Mouse (Mus musculus): ENCODE data around the gene Aurkb.
"Not testable (repeated sequence)": the region's sequence is repeated elsewhere in the genome, so short reads cannot be mapped to it uniquely, and the experiment has no call there.

Aurkb gene

DNA sequence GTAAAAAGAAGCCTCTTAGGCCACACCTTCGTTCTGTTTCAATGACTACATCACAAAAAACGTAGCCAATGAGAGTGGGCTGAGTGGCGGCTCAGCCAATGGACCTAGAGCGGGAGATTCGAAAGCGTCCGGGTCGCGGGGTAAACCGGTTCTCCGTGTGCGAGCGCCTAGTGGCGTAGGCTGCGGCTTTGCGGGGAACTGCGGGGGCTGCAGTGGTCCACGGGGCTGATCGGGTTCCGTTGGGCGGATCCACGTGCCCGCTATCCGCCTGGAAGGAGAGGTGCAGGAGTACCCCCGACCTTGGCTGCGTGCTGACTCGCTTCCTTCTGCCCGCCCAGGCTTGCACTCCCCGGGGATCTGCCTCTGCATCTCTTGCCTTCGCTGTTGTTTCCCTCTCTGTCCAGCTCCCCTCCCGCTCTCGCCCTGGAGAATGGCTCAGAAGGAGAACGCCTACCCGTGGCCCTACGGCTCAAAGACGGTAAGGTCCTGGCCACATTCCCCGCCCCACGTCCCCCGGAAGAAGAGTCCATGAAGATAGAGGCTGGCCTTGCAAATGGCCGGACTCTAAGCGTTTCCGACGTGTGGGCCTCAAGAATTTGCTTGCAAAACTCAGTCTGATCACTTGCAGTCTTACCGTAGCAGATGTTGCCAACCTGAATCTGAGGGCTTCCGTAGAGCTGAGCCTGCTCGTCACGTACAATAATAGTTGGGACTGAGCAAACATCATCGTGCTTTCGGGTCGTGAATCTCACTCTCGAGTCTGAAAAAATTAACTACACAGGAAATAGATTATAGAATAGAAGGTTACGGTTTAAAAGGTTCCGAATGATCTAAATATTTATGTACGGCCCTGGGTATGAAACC, at the start of gene Aurkb:
Gene Aurkb (plus strand): TSS at position 117 of the 864 bp plus-strand sequence.
- DNase-seq (ENCODE audit: low read depth, low spot score) = peak; percentile 88

- DNase-seq (ENCODE audit: low read depth, low spot score) = no peak
Measured at GRCm38 (mm10) chr11:68997080-68997479, 48.4 kb upstream of the Aurkb start.

- DNase-seq (ENCODE audit: low read depth, low spot score) = not testable (repeated sequence)
Measured at GRCm38 (mm10) chr11:69002782-69003181, 42.7 kb upstream of the Aurkb start.

DNA sequence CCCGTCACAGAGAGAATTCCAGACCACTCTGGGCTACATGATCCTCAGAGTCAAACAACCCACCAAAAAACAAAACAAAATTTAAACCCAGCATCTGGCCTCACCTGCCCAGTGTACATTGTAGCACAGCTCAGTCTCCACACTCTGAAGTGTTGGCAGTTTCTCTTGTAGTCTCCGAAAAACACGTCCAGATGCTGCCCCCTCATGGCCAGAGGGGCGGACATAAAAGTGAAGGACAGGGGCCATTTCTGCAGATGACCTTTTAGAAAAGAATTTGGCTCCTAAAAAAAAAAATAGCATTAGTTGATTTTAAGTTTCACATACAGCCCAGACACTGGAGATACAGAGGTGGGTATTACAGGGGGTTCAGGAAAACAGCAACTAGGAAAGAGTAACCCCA, 41.9 kb upstream of the Aurkb start:
- DNase-seq (ENCODE audit: low read depth, low spot score) = no peak

DNA sequence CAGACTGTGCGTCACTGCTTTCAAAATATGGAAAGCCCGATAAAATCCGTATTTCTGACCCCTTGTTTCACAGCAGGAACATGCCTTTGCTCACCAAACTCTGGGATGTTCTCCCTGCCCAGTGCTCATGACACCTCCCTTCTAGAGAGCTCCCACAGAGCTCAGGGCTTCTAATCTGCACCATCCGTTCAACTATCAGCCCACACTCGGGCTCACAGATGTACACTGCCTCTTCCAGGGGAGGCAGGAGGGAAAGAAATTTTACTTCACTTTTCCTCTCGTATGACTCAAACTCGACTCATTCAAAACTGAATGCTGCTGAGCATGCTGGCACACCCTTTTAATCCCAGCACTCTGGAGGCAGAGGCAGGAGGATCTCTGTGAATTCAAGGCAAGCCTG, 40.3 kb upstream of the Aurkb start:
- no peak for DNase-seq (ENCODE audit: low read depth, low spot score)

DNA sequence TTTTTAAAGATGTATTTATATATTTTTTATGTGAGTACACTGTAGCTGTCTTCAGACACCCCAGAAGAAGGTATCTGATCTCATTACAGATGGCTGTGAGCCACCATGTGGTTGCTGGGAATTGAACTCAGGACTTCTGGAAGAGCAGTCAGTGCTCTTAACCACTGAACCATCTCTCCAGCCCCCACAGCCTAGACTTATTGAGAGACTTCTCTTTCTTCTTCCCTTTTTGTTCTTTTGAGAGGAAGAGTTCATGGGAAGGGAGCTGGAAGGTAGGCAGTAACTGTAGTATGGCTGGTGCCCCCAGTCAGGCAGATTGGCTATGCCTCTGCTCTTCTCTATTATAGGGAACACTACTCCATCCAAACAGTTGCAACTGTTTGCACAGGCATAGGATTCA, 38.9 kb upstream of the Aurkb start:
- DNase-seq (ENCODE audit: low read depth, low spot score) = not testable (repeated sequence)

- DNase-seq (ENCODE audit: low read depth, low spot score) = peak; percentile 85
Measured at GRCm38 (mm10) chr11:69008182-69009121, 37.0 kb upstream of the Aurkb start, which contains the start of gene Pfas. TSS of gene Pfas (minus strand) at chr11:69008460.

DNA sequence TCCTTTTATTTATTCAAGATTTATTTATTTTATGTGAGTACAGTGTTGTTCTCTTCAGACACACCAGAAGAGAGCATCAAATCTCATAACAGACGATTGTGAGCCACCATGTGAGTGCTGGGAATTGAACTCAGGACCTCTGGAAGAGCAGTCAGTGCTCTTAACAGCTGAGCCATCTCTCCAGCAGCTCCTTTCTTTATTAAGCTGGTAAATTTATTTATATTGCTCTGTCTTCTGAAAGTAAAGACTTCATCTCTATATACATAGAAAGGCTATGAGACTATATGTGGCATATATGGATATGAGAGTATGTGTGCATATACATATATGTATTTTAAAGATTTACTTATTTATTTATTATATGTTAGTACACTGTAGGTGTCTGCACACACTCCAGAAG, 35.9 kb upstream of the Aurkb start:
- DNase-seq (ENCODE audit: low read depth, low spot score) = no peak

DNA sequence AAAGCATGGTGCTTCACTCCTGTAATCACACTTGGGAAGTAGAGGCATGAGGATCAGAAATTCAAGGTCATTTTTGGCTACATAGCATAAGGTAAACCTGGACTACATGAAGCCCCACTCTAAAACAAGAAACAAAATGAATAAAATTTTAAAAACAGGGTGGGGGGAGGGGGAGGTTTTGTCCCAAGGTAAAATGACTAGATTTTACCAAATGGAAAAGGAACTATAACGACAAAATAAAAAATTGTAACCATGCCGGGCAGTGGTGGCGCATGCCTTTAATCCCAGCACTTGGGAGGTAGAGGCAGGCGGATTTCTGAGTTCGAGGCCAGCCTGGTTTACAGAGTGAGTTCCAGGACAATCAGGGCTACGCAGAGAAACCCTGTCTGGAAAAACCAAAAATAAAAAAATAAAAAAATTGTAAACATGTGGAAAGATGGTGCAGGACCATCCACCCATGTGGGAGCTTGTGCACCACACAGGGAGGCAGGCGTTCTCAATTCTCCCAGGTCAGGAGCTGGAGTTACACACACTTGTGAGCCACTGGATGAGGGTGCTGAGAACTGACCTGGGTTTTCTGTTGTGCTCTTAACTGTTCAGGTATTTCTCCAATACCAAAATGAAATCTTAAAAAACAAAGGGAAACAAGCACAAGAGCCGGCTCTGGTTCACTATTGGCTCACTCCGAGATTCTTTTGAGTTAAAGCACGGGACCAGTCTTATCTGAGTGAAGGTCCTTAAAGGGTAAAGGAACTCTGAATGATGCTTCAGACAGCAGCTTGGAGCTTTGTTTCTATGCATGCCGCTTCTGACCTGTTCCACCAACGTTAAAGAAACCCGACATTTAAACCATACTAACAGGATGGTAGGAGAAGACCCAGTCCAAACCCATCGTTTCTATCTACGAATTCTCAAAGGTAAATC, 34.8 kb upstream of the Aurkb start:
- DNase-seq (ENCODE audit: low read depth, low spot score) = no peak

DNA sequence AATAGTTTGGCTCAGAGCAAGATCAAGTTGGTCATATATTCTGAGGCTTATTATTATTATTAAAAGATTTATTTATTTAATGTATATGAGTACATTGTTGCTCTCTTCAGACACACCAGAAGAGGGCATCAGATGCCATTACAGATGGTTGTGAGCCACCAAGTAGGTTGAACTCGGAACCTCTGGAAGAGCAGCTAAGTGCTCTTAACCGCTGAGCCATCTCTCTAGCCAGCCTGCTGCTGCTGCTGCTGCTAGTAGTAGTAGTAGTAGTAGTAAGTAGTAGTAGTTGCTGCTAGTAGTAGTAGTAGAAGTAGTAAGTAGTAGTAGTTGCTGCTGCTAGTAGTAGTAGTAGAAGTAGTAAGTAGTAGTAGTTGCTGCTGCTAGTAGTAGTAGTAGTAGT, 34.0 kb upstream of the Aurkb start:
- not testable (repeated sequence) for DNase-seq (ENCODE audit: low read depth, low spot score)

DNA sequence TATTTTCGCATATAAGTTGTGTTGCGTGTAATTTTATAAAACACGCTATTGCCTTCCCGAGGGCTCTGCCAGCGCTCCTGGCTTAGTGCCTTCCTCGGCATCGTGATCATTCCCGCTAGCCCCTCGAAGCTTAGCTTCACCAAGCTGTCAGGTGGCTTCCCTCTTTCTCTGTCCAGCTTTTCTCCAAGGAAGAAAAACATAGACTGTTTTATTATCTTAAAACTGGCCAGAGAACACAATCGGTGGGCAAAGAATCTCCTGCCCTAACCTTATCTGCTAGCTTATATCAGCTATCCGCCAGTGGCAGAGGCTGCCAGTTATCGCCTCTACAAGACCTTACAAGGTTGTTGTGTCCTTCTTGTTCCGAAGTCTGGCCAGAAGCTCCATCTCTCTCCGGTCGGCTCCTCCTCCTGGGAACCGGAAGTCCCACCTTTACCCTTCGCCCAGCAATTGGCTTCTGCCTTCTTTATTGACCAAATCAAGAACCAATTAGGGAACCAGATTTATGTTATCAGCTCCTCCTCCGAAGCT, 33.3 kb upstream of the Aurkb start:
- peak; percentile 90 for DNase-seq (ENCODE audit: low read depth, low spot score)

GRCm38 (mm10) chr11:69015644-69016441, 29.6 kb upstream of the Aurkb start, which contains the start of gene Ctc1:
TSS of gene Ctc1 (plus strand) at chr11:69015911.
- peak; percentile 81 for DNase-seq (ENCODE audit: low read depth, low spot score)

DNA sequence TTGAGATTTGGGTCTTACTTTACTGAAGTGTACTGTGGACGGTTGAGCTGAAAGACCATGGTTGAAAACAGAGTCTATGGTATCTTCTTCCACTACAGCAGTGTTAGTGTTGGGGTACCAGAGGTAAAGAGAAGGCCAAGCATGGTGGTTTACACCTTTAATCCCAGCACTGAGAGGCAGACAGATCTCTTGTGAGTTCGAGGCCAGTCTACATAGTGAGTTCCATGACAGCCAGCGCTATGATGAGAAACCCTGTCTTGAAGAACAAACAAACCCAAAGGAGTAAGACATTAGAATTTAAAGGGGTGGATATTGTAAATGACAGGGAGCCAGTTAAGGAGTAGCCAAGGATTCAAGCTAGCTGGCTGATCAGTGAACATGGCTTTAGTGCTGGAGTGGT, 28.7 kb upstream of the Aurkb start:
- no peak for DNase-seq (ENCODE audit: low read depth, low spot score)

DNA sequence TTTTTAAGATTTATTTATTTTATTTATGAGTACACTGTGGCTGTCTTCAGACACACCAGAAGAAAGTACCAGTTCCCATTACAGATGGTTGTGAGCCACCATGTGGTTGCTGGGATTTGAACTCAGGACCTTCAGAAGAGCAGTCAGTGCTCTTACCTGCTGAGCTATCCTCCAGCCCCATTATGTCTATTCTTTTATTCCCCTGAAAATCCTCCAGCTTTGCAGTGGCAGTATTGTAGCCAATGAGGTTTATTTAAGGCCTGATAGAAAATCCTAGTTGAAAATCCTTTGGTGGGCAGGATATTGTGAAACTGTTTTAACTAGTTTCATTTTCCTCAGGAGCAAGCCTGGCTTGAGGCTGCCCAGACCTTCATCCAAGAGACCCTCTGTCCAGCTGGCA, 24.8 kb upstream of the Aurkb start:
- DNase-seq (ENCODE audit: low read depth, low spot score) = no peak

DNA sequence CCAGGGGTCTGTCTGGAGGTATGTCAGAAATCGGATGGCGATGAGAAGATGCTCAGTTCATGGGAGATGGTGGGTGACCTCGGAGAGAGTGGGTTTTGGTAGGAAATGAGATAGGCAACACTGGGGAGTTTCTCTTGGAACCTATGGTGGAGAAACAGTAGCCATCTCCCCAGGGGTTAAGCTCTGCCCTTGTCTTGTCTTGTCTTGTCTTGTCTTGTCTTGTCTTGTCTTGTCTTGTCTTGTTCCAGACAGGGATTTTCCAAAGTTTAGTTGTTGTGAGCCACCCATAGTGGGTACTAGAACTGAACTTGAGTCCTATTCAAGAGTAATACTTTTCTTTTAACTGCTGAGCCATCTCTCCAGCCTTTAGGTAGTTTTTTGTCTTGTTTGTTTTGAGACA, 18.9 kb upstream of the Aurkb start:
- no peak for DNase-seq (ENCODE audit: low read depth, low spot score)

DNA sequence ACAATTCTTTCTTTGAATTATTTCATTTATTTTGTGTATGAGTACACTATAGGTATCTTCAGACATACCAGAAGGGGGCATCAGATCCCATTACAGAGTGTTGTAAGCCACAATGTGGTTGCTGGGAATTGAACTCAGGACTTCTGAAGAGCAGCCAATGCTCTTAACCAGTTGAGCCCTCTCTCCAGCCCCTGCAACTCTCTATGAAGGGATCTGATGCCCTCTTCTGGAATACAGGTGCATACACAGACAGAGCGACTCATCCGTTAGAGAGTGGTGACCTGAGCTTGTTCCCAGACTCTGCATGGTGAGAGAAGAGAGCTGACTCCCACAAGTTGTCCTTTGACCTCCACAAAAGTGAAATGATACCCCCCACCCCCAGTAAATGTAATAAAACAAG, 16.6 kb upstream of the Aurkb start:
- DNase-seq (ENCODE audit: low read depth, low spot score) = no peak

- DNase-seq (ENCODE audit: low read depth, low spot score) = no peak
Measured at GRCm38 (mm10) chr11:69033552-69033951, 11.9 kb upstream of the Aurkb start.

- no peak for DNase-seq (ENCODE audit: low read depth, low spot score)
Measured at GRCm38 (mm10) chr11:69034585-69034984, 10.9 kb upstream of the Aurkb start.

GRCm38 (mm10) chr11:69035411-69035810, 10.0 kb upstream of the Aurkb start:
- no peak for DNase-seq (ENCODE audit: low read depth, low spot score)

- no peak for DNase-seq (ENCODE audit: low read depth, low spot score)
Measured at GRCm38 (mm10) chr11:69035849-69036248, 9.6 kb upstream of the Aurkb start.
